Mouse (Mus musculus) hindbrain, postnatal 0 days (tissue): ENCODE data around the gene Dapk2. TPM values are rescaled to one million over a fixed set of nuclear protein-coding genes. Genes with fewer than 3 reads are reported as not detected.

Source experiments
- ATAC-seq: fragments of 200-750 bp; cut with Nextera tagmentation; 2 replicates; pipeline ENCODE4 v1.8.0; 2017; ENCODE audit warnings: mild to moderate bottlenecking, moderate TSS enrichment, moderate library complexity
- DNase-seq: peaks from one replicate; pipeline ENCODE4 v3.0.0-alpha.2; 2015; ENCODE audit warnings: low spot score
- H3K27ac ChIP-seq: fragments of 300-500 bp; sonication (generic); 2 replicates; pipeline ENCODE4 v1.5.1; 2014; ENCODE audit warnings: mild to moderate bottlenecking
- H3K27me3 ChIP-seq: fragments of 300-500 bp; sonication (generic); 2 replicates; pipeline ENCODE4 v1.6.1; 2014; ENCODE audit warnings: low read length, mixed read lengths; ENCODE audit not compliant: insufficient read depth
- H3K36me3 ChIP-seq: fragments of 300-500 bp; sonication (generic); 2 replicates; pipeline ENCODE4 v1.6.1; 2014; ENCODE audit warnings: low read length, mixed read lengths; ENCODE audit not compliant: insufficient read depth
- H3K4me1 ChIP-seq: fragments of 300-500 bp; sonication (generic); 2 replicates; pipeline ENCODE4 v1.6.1; 2014; ENCODE audit warnings: antibody characterized with exemption, low read length, mixed read lengths; ENCODE audit not compliant: insufficient read depth
- H3K4me2 ChIP-seq: fragments of 300-500 bp; sonication (generic); 2 replicates; pipeline ENCODE4 v1.6.1; 2014; ENCODE audit warnings: low read depth, mild to moderate bottlenecking, low read length, moderate library complexity, mixed read lengths
- H3K4me3 ChIP-seq: fragments of 300-500 bp; sonication (generic); 2 replicates; pipeline ENCODE4 v1.5.1; 2014; ENCODE audit warnings: low read length
- H3K9ac ChIP-seq: fragments of 300-500 bp; sonication (generic); replicated peaks from 2 replicates; pipeline ENCODE4 v1.6.1; 2014; ENCODE audit warnings: mild to moderate bottlenecking, low read length, moderate library complexity, mixed read lengths
- H3K9me3 ChIP-seq: fragments of 300-500 bp; sonication (generic); 2 replicates; pipeline ENCODE4 v1.6.1; 2016; ENCODE audit warnings: low read length, mixed read lengths
- CTCF ChIP-seq: IDR thresholded peaks from 2 replicates; pipeline ENCODE4 v1.5.1; 2016; ENCODE audit warnings: antibody characterized with exemption, control low read depth, low read depth
- WGBS: fragments of 180-500 bp; shearing (Covaris S2); extraction: QIAGEN DNeasy Blood & Tissue Kit; methylation state at CpG from one replicate; pipeline ENCODE4 v1.1.7; 2014; 5-methylcytosine and 5-hydroxymethylcytosine counted together
- polyA plus RNA-seq: library from polyadenylated mRNA; unstranded; fragments of >200 nt; fragmentation: Nextera tagmentation; extraction: Ambion mirVana; gene quantifications from 2 replicates; pipeline ENCODE4 v1.2.1, GENCODE M21; 2015
- total RNA-seq: library from RNA; depleted of rRNA; stranded (reverse); fragments of >200 nt; gene quantifications from 2 replicates; pipeline ENCODE4 v1.2.3, GENCODE M21; 2014

The Dapk2 gene
- total and polyA plus RNA-seq, 2 experiments from 2014 or later, result 0.21 to 0.55 TPM

GRCm38 (mm10) chr9:66245707-66246106 lies 87.7 kb downstream of the Dapk2 start:
- WGBS, result 41% methylated on average over 4 of the region's 4 CpGs
- H3K4me3 ChIP-seq, result no peak overlapping the region
- no peak overlapping the region for H3K4me2 ChIP-seq
- no peaks in the 10 kb centered on the region for H3K36me3 ChIP-seq
- H3K9me3 ChIP-seq, result no peaks in the 10 kb centered on the region
- ATAC-seq, result no peak
- H3K9ac ChIP-seq, result no peak overlapping the region
- H3K4me1 ChIP-seq, result no peaks in the 10 kb centered on the region
- no peak for TF ChIP-seq CTCF
- H3K27me3 ChIP-seq, result no peaks in the 10 kb centered on the region
- no peak overlapping the region for H3K27ac ChIP-seq
- DNase-seq, result no peak

DNA sequence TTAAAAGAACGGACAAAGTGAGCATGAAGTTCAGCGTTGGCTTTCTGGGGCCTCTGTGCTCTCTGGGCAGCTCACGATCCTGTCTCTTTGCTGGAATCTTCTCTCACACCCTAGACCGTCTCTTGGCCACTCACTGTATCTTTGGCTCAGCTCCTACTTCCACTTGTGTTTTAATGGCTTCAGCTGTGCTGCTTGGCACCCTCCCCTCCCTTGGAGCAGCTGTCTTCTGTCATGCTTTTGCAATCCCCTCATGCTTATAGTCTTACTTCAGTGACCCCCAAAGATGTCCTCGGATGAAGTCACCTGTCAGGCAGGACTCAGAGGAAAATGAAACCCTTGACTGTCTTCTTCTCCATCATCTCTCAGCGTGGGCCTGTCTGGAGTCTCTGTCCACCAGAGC lies 91.3 kb downstream of the Dapk2 start:
- Histone ChIP-seq H3K4me1 (no peaks in the 10 kb centered on the region), H3K27ac (no peak overlapping the region), H3K4me3 (no peak overlapping the region), H3K36me3 (no peaks in the 10 kb centered on the region), H3K4me2 (no peak overlapping the region), H3K9me3 (no peaks in the 10 kb centered on the region), H3K9ac (no peak overlapping the region), H3K27me3 (no peaks in the 10 kb centered on the region)
- WGBS, result 63% methylated on average over 6 of the region's 6 CpGs
- ATAC-seq, result peak; percentile 55; the same call in 1 of the 2 replicates
- DNase-seq, result peak; percentile 66
- TF ChIP-seq CTCF, result no peak

DNA sequence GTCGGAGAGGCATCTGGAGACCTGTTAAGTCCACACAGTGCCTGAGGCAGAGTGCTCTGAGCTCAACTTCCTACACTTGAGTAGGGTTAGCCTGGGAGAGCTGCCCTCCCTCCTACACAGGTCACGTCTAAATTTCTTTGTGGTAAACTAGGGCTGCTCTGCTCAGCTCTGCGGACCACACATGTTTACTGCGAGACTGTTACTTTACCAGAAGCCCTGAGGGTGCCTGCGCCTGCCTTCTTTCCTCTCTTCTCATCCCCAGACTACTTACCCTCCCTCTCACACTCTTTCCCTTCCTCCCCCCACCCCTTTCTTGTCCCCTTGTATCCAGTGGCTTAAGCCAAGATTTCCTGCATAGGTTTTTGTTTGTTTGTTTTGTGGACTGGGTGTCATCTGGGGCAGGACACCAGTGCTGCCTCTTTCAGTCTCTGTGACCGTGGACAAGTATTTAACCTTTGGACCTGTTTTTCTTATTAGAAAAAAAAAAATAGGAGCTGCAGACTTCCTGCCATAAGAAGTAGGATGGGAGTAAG lies 93.2 kb downstream of the Dapk2 start:
- ATAC-seq (no peak), DNase-seq (no peak)
- H3K27ac ChIP-seq, result no peak overlapping the region

DNA sequence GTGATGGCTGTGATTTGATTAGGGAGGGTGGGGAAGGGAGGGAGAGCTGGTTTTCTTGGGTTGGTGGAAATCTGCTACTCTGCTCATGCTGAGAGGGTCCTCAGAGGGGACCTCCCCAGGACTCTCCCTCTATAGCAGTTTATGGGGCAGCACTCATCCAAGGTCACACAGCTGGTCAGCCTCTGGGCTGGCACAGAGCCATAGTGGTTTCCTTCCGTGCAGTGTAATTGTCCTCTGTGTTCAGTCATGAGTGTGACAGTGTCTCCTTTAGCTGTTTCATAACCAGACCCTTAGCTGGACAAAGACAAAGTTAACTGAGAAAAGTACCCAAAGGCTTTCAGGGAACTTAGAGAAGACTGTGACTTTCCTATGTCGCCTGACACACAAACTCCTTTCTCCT lies 103.7 kb downstream of the Dapk2 start:
- WGBS, result 77% methylated on average over 2 of the region's 2 CpGs
- ATAC-seq (no peak), DNase-seq (no peak)
- Histone ChIP-seq H3K4me3 (no peak overlapping the region), H3K27ac (no peak overlapping the region), H3K4me2 (no peak overlapping the region), H3K27me3 (no peaks in the 10 kb centered on the region), H3K9ac (no peak overlapping the region), H3K9me3 (no peaks in the 10 kb centered on the region), H3K36me3 (no peaks in the 10 kb centered on the region), H3K4me1 (no peaks in the 10 kb centered on the region)
- TF ChIP-seq CTCF, result no peak

More for the DNA sequence above, 93.2 kb downstream of the Dapk2 start:
- no peaks in the 10 kb centered on the region for H3K9me3 ChIP-seq
- no peaks in the 10 kb centered on the region for H3K27me3 ChIP-seq
- no peak overlapping the region for H3K4me2 ChIP-seq
- H3K4me1 ChIP-seq, result no peaks in the 10 kb centered on the region
- H3K9ac ChIP-seq, result no peak overlapping the region
- H3K4me3 ChIP-seq, result no peak overlapping the region
- WGBS, result 60% methylated on average over 6 of the region's 6 CpGs
- no peak for TF ChIP-seq CTCF
- no peaks in the 10 kb centered on the region for H3K36me3 ChIP-seq

DNA sequence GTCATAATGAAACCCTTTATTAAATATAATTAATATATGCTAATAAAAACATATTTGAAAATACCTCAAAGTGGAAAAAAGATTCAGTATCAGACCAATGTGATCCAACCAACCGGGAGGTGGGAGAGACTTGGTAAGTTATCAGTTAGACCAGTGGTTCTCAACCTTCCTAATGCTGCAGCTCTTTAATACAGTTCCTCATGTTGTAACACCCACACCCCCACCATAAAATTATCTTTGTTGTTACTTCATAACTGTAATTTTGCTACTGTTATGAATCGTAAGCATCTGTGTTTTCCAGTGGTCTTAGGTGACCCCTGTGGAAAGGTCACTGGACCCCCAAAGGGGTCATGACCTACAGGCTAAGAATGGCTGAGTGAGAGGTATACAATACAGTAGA lies 105.7 kb downstream of the Dapk2 start:
- Histone ChIP-seq H3K36me3 (no peaks in the 10 kb centered on the region), H3K27ac (no peak overlapping the region), H3K4me1 (no peaks in the 10 kb centered on the region), H3K9ac (no peak overlapping the region), H3K4me2 (no peak overlapping the region), H3K27me3 (no peaks in the 10 kb centered on the region), H3K4me3 (no peak overlapping the region), H3K9me3 (no peaks in the 10 kb centered on the region)
- no peak for DNase-seq
- WGBS, result 86% methylated on average over 2 of the region's 2 CpGs
- ATAC-seq, result no peak
- TF ChIP-seq CTCF, result no peak

DNA sequence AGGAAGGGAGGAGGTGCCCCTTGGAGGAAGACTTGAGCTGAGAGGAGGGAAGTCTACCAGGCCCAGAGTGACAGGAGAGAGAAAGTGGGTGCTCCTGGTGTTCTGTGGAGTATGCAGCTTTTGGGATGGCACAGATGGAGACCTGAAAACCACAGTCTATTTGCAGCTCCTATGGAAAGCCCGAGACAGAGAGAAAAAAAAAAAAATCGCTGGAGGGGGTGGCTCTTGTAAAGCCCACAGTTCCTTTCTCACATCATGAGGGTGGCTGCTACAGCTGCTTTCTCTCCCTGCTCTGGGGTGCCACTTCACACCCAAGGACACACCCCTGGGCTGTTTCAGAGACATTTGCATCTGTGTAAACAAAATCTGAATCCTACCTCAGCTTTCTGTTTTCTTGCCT lies 107.6 kb downstream of the Dapk2 start:
- Histone ChIP-seq H3K4me1 (no peaks in the 10 kb centered on the region), H3K4me2 (no peak overlapping the region), H3K9me3 (no peaks in the 10 kb centered on the region), H3K36me3 (no peaks in the 10 kb centered on the region), H3K9ac (no peak overlapping the region), H3K4me3 (no peak overlapping the region), H3K27me3 (no peaks in the 10 kb centered on the region), H3K27ac (no peak overlapping the region)
- ATAC-seq (no peak), DNase-seq (no peak)
- WGBS, result 59% methylated on average over 2 of the region's 2 CpGs
- no peak for TF ChIP-seq CTCF

- Histone ChIP-seq H3K27ac (no peak overlapping the region), H3K4me1 (no peaks in the 10 kb centered on the region), H3K4me3 (no peak overlapping the region), H3K9ac (no peak overlapping the region), H3K4me2 (no peak overlapping the region), H3K27me3 (no peaks in the 10 kb centered on the region), H3K36me3 (no peaks in the 10 kb centered on the region), H3K9me3 (no peaks in the 10 kb centered on the region)
- 66% methylated on average over 5 of the region's 5 CpGs for WGBS
- no peak for TF ChIP-seq CTCF
- ATAC-seq (no peak), DNase-seq (no peak)
Observed at GRCm38 (mm10) chr9:66266237-66267170, 108.5 kb downstream of the Dapk2 start.
